Comparison of ENCODE assay signal across 15 mouse cellular contexts in genomic region chr17:14316536-14316935, GRCm38 (mm10). TPM values are rescaled to one million over a fixed set of nuclear protein-coding genes. Genes with fewer than 3 reads are reported as not detected.
A peak's percentile ranks its signal among the peaks of the same experiment; 100 is the strongest.
DNase-seq lines count a peak whose midpoint lies in the region.
"Had no signal": no experiment of that assay in that cellular context is flagged by ENCODE, and none has a peak within 500 bp of the region (broad histone marks: within the 10 kb centered on the region; RNA-seq: fewer than 3 reads in every experiment).

No protein-coding gene starts in this region.

- DNase-seq in adrenal gland, postnatal 14 days = peak; percentile 12
- no peak for DNase-seq in adrenal gland, adult 8-10 months
- DNase-seq in heart, postnatal 4 days = peak; percentile 22
- no peak for DNase-seq in heart, postnatal 36 days
- peak; percentile 41 for DNase-seq in ovary, postnatal 36 days (ENCODE audit: low spot score)
- no peak for DNase-seq in ovary, postnatal 10 days (ENCODE audit: low spot score)
- DNase-seq: adrenal gland, postnatal 10 days; adrenal gland, postnatal 36 days; B cell, adult 2 months; cerebellum, adult 11-12 months; cerebellum, adult 2 months; cerebellum, adult 9-10 months; cerebellum, postnatal 10 days; cerebellum, postnatal 25 days; forebrain, postnatal 0 days had no signal

- intact Hi-C loops in heart, postnatal 36 days (cut with DNase I) = no loop called here

RNA-seq across cellular contexts. Expression of gene Smoc2, which starts 37.2 kb away (rescaled TPM):
- 33.3 and 35.1 TPM in 2 replicates for total RNA-seq in adrenal gland, postnatal 14 days (2021)
- 10 to 100 TPM; 29.1 to 46.6 (median 31.3) TPM for total RNA-seq in adrenal gland, adult 8-10 months (2022)
- 10 to 100 TPM; 23.4 to 28.1 TPM for total RNA-seq in heart, postnatal 4 days (2021)
- 10 to 100 TPM; 46.5 to 54.3 TPM for total RNA-seq in heart, postnatal 36 days (2021)

Comparison
In these comparisons a context has a peak if more than half of its experiments do, and no peak if none do; other contexts are left out.
1. DNase-seq: peak in adrenal gland, postnatal 14 days (single experiment), heart, postnatal 4 days (single experiment) and ovary, postnatal 36 days (single experiment); none in adrenal gland, adult 8-10 months (single experiment), heart, postnatal 36 days (0 of 2) and ovary, postnatal 10 days (single experiment).